Mouse (Mus musculus) CH12.LX (cell line): ENCODE results near the gene Clec4a4. TPM values are rescaled to one million over a fixed set of nuclear protein-coding genes. Genes with fewer than 3 reads are reported as not detected.

Experiments used
- DNase-seq: peaks from one replicate; pipeline ENCODE4 v3.0.0-alpha.2; 2013; ENCODE audit errors: extremely low read depth
- H3K27ac ChIP-seq: 2 replicates; pipeline ENCODE4 v1.5.1; 2012; ENCODE audit warnings: low read depth, mild to moderate bottlenecking, control low read depth, moderate library complexity; ENCODE audit not compliant: insufficient read depth
- H3K27me3 ChIP-seq: replicated peaks from 2 replicates; pipeline ENCODE3; 2012; ENCODE audit warnings: inconsistent platforms
- H3K36me3 ChIP-seq, 2 experiments: replicated peaks in 1 of 2; 2 replicates each; pipeline versions ENCODE3 to v1.6.1; 2012; ENCODE audit warnings: inconsistent platforms in 1 of 2, low read length in 1 of 2, mild to moderate bottlenecking in 1 of 2, mixed read lengths in 1 of 2, moderate library complexity in 1 of 2; ENCODE audit not compliant: control insufficient read depth in 1 of 2, insufficient read depth in 1 of 2
- H3K4me1 ChIP-seq, 2 experiments: 2 replicates each; pipeline ENCODE4 v1.6.1; 2012; ENCODE audit warnings: inconsistent platforms in 1 of 2, moderate library complexity in 1 of 2; ENCODE audit not compliant: insufficient read depth in 2 of 2, control insufficient read depth in 1 of 2
- H3K4me2 ChIP-seq: 2 replicates; pipeline ENCODE4 v1.6.1; 2012; ENCODE audit warnings: low read depth, mild to moderate bottlenecking, control low read depth; ENCODE audit not compliant: poor library complexity, insufficient read depth, severe bottlenecking
- H3K4me3 ChIP-seq, 3 experiments: fragments of 150-350 bp in 1 of 3; sonication (generic) in 1 of 3; replicated peaks in 1 of 3; 2 replicates each; pipeline versions ENCODE3 to v1.5.1; 2011 to 2012; ENCODE audit warnings: low read depth in 2 of 3, low read length in 2 of 3, mild to moderate bottlenecking in 2 of 3, moderate library complexity in 2 of 3, control low read depth in 1 of 3, improper control_type of control experiment in 1 of 3, inconsistent platforms in 1 of 3, mixed read lengths in 1 of 3; ENCODE audit not compliant: poor library complexity in 1 of 3
- H3K79me2 ChIP-seq: replicated peaks from 2 replicates; pipeline ENCODE4 v1.6.1; 2012; ENCODE audit warnings: mild to moderate bottlenecking, moderate library complexity; ENCODE audit not compliant: control insufficient read depth, poor library complexity, insufficient read depth, severe bottlenecking; ENCODE audit errors: extremely low read depth
- H3K9ac ChIP-seq: 2 replicates; pipeline ENCODE4 v1.6.1; 2012; ENCODE audit warnings: low read depth, mild to moderate bottlenecking, control low read depth, moderate library complexity; ENCODE audit not compliant: insufficient read depth
- H3K9me3 ChIP-seq: replicated peaks from 2 replicates; pipeline ENCODE3; 2012; ENCODE audit warnings: low read length, inconsistent platforms, mixed read lengths
- CHD1 ChIP-seq: IDR thresholded peaks from 2 replicates; pipeline ENCODE4 v1.6.1; 2012; ENCODE audit warnings: low read depth, low read length, improper control_type of control experiment, inconsistent platforms
- CHD2 ChIP-seq: IDR thresholded peaks from 2 replicates; pipeline ENCODE4 v1.6.1; 2011; ENCODE audit warnings: low read length, improper control_type of control experiment
- CTCF ChIP-seq, 2 experiments: IDR thresholded peaks in 1 of 2; conservative IDR thresholded peaks in 1 of 2; 2 replicates each; pipeline ENCODE4 v1.5.1; 2011 to 2012; ENCODE audit warnings: low read depth in 2 of 2, low read length in 2 of 2, improper control_type of control experiment in 1 of 2, inconsistent platforms in 1 of 2, mild to moderate bottlenecking in 1 of 2, moderate library complexity in 1 of 2
- EP300 ChIP-seq: IDR thresholded peaks from 2 replicates; pipeline ENCODE4 v1.6.1; 2011; ENCODE audit warnings: low read length, improper control_type of control experiment
- ETS1 ChIP-seq: conservative IDR thresholded peaks from 2 replicates; pipeline ENCODE4 v1.6.1; 2012; ENCODE audit warnings: low read depth, mild to moderate bottlenecking, inconsistent platforms, low read length, improper control_type of control experiment, moderate library complexity
- HCFC1 ChIP-seq: IDR thresholded peaks from 2 replicates; pipeline ENCODE4 v1.6.1; 2012; ENCODE audit warnings: low read depth, mild to moderate bottlenecking, inconsistent platforms, low read length, improper control_type of control experiment
- IRF4 ChIP-seq: IDR thresholded peaks from 2 replicates; pipeline ENCODE4 v1.6.1; 2014; ENCODE audit warnings: low read depth, mild to moderate bottlenecking, inconsistent platforms, low read length, improper control_type of control experiment
- MAFK ChIP-seq: IDR thresholded peaks from 2 replicates; pipeline ENCODE4 v1.6.1; 2011; ENCODE audit warnings: low read length, improper control_type of control experiment; ENCODE audit not compliant: insufficient replicate concordance
- MAX ChIP-seq: IDR thresholded peaks from 2 replicates; pipeline ENCODE4 v1.6.1; 2011; ENCODE audit warnings: low read length, improper control_type of control experiment
- MYC ChIP-seq: IDR thresholded peaks from 2 replicates; pipeline ENCODE4 v1.6.1; 2011; ENCODE audit warnings: low read depth, mild to moderate bottlenecking, improper control_type of control experiment, low read length
- NELFE ChIP-seq: IDR thresholded peaks from 2 replicates; pipeline ENCODE4 v1.6.1; 2011; ENCODE audit warnings: low read depth, low read length, improper control_type of control experiment
- NRF1 ChIP-seq: IDR thresholded peaks from 2 replicates; pipeline ENCODE4 v1.6.1; 2014; ENCODE audit warnings: low read depth, mild to moderate bottlenecking, inconsistent platforms, low read length, improper control_type of control experiment, moderate library complexity
- RAD21 ChIP-seq: IDR thresholded peaks from 2 replicates; pipeline ENCODE4 v1.6.1; 2011; ENCODE audit warnings: low read depth, mild to moderate bottlenecking, low read length, improper control_type of control experiment, moderate library complexity
- SMC3 ChIP-seq: IDR thresholded peaks from 2 replicates; pipeline ENCODE4 v1.6.1; 2011; ENCODE audit warnings: low read depth, low read length, improper control_type of control experiment
- TCF12 ChIP-seq: IDR thresholded peaks from 2 replicates; pipeline ENCODE4 v1.6.1; 2014; ENCODE audit warnings: low read depth, mild to moderate bottlenecking, inconsistent platforms, low read length, improper control_type of control experiment
- dilution Hi-C: fragments of 300-500 bp; cut with MboI; formaldehyde crosslinking; loops from 2 replicates; pipeline ENCODE4 v1.14.3; 2020; ENCODE audit warnings: low sequenced_read_pairs; ENCODE audit not compliant: extremely low pct_unique_long_range_greater_than_20kb, extremely low pct_ligation_motif_present
- in situ Hi-C: fragments of 300-500 bp; cut with MboI; formaldehyde crosslinking; loops from 3 replicates; pipeline ENCODE4 v1.14.3; 2019; ENCODE audit warnings: low sequenced_read_pairs, low pct_ligation_motif_present, low pct_unique_long_range_greater_than_20kb, mixed read lengths
- polyA plus RNA-seq: library from polyadenylated mRNA; unstranded; fragments of >175 nt; gene quantifications from 2 replicates; pipeline ENCODE4 v1.2.1, GENCODE M21; 2012; ENCODE audit warnings: low read depth; ENCODE audit not compliant: insufficient read length
- total RNA-seq, 2 experiments: library from RNA; depleted of rRNA; stranded (reverse); fragments of 300-350 nt in 1 of 2; fragments of >200 nt in 1 of 2; gene quantifications; 2 replicates each; pipeline ENCODE4 v1.2.3; 2012 to 2014

Clec4a4 gene
- total and polyA plus RNA-seq, 3 experiments = not detected

DNA sequence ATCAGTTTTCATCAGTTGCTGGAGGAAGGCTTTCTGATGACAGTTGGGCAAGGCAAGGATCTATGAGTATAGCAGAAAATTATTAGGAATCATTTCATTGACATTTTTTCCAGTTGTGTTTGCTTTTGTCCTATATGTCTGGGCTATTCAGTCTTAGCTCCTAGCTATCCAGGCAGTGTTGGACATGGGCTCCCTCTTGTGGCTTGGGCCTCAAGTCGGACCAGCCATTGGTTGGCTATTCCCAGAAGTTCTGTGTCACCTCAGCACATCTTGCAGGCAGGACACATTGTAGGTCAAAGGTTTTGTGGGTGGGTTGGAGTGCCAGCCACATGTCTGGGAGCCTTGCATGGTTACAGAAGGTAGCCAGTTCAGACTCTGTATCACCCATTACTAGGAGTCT, 15.4 kb downstream of the Clec4a4 start:
- H3K27me3 ChIP-seq = peaks cover 4% of the 10 kb centered on the region
- in situ Hi-C loops (loop anchor here (10.0 kb wide), 1 partner anchor 111 kb away; no protein-coding TSS in a partner anchor), dilution Hi-C loops (no loop called here)
- no peak overlapping the region for H3K4me2 ChIP-seq
- DNase-seq = peak; percentile 30
- H3K9ac ChIP-seq = no peak overlapping the region
- H3K27ac ChIP-seq = no peak overlapping the region
- TF ChIP-seq MYC (no peak), HCFC1 (no peak), CHD2 (no peak), TCF12 (no peak), RAD21 (peak; percentile 71), ETS1 (no peak), CTCF (conservative IDR thresholded peaks at IDR 0.05 in 1 of 2, IDR thresholded peaks at IDR 0.05 in 1 of 2; ENCODE audit: low read depth in 2 of 2, low read length in 2 of 2) (peak; percentile 10 to 75; a peak in 2 of 4 replicates), SMC3 (peak; percentile 77)
- no peaks in the 10 kb centered on the region for H3K9me3 ChIP-seq
- no peak overlapping the region for H3K4me3 ChIP-seq
- H3K4me1 ChIP-seq = no peaks in the 10 kb centered on the region
- no peaks in the 10 kb centered on the region for H3K36me3 ChIP-seq
- no peaks in the 10 kb centered on the region for H3K79me2 ChIP-seq

DNA sequence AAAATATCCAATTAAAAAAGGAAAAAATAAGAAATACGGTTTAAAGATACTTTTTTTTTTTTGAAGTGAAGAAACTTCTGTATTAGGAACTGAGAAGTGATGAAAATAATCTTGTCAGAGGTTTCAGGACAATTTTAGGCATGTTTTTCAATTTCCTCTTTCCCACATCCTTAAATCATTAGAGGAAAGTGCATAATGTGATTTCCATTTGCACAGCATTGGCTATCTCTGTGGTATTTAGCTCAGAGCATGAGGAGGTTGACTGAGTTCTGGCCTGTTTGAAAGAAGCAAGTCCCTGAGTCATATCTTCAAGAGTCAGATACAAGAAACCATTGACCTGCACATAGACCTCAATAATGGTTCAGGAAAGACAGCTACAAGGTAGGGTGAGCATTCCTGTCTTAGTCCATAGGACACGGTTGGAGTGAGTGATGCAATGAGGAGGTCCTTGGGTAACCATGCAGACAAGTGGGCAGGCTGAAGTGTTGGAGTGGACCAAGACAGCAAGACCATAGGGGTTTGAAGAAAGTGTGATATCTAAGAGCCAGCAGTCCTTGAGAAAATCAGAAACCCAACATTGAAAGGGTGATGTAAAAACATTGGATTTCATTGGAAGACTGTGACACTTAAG, 59.7 kb downstream of the Clec4a4 start, which contains the start of gene Clec4b1:
Clec4b1 (plus strand) TSS at position 221 of the 631 bp plus-strand sequence.
- Histone ChIP-seq H3K9me3 (no peaks in the 10 kb centered on the region), H3K27ac (no peak within 1 kb of the TSS), H3K4me2 (no peak within 1 kb of the TSS; the same call in 1 of the 2 replicates), H3K27me3 (peaks cover 28% of the 10 kb centered on the region), H3K9ac (no peak within 1 kb of the TSS), H3K79me2 (no peaks in the 10 kb centered on the region), H3K4me3 (no peak within 1 kb of the TSS), H3K4me1 (0 out of 4 replicates have a peak, but pooled peaks cover 0 to 2% of the 10 kb centered on the region in 2 experiments), H3K36me3 (no peaks in the 10 kb centered on the region)
- in situ Hi-C loops (no loop called here), dilution Hi-C loops (no loop called here)
- no peak for DNase-seq
- TF ChIP-seq CHD1 (no peak), NELFE (no peak), HCFC1 (no peak), NRF1 (no peak), IRF4 (no peak), EP300 (no peak), MAFK (no peak), MAX (no peak), CTCF (conservative IDR thresholded peaks at IDR 0.05 in 1 of 2, IDR thresholded peaks at IDR 0.05 in 1 of 2; ENCODE audit: low read depth in 2 of 2, low read length in 2 of 2) (no peak)
- TF ChIP-seq, all 38 proteins: peak for 0

Other genes starting within 250 kb of the Clec4a4 start
- 27.8 and 38.3 TPM in 2 replicates for gene Slc2a3, start 188.7 kb upstream of the Clec4a4 start, total RNA-seq (2012; rRNA removed)
- 29.7 and 32.4 TPM in 2 replicates for gene Slc2a3, start 188.7 kb upstream of the Clec4a4 start, total RNA-seq (2014; rRNA removed)
- 23.7 and 28.8 TPM in 2 replicates for gene Slc2a3, start 188.7 kb upstream of the Clec4a4 start, polyA plus RNA-seq
- 2.5 and 2.7 TPM in 2 replicates for gene Foxj2, start 170.5 kb upstream of the Clec4a4 start, total RNA-seq (2012; rRNA removed)
- 1.8 and 1.9 TPM in 2 replicates for gene Foxj2, start 170.5 kb upstream of the Clec4a4 start, total RNA-seq (2014; rRNA removed)
- 4.6 and 5.4 TPM in 2 replicates for gene Foxj2, start 170.5 kb upstream of the Clec4a4 start, polyA plus RNA-seq
- 0.89 and 1.1 TPM in 2 replicates for gene C3ar1, start 134.2 kb upstream of the Clec4a4 start, total RNA-seq (2012; rRNA removed)
- 1.4 and 1.6 TPM in 2 replicates for gene C3ar1, start 134.2 kb upstream of the Clec4a4 start, total RNA-seq (2014; rRNA removed)
- gene C3ar1, start 134.2 kb upstream of the Clec4a4 start, polyA plus RNA-seq = 4.7 TPM in 2 replicates
- 12.7 and 12.9 TPM in 2 replicates for gene Necap1, start 115.9 kb upstream of the Clec4a4 start, total RNA-seq (2012; rRNA removed)
- 29.5 and 30.6 TPM in 2 replicates for gene Necap1, start 115.9 kb upstream of the Clec4a4 start, total RNA-seq (2014; rRNA removed)
- 26.9 and 29.2 TPM in 2 replicates for gene Necap1, start 115.9 kb upstream of the Clec4a4 start, polyA plus RNA-seq
- gene Clec4a1, start 68.5 kb upstream of the Clec4a4 start, total RNA-seq (2012; rRNA removed) = 0.08 TPM in 1 of 2 replicates, not detected in the other
- gene Clec4a1, start 68.5 kb upstream of the Clec4a4 start, total RNA-seq (2014; rRNA removed) = not detected in 2 replicates
- gene Clec4a1, start 68.5 kb upstream of the Clec4a4 start, polyA plus RNA-seq = 0.30 and 0.31 TPM in 2 replicates
- not detected in 2 replicates for gene Clec4a3, start 37.9 kb upstream of the Clec4a4 start, total RNA-seq (2012; rRNA removed)
- not detected in 2 replicates for gene Clec4a3, start 37.9 kb upstream of the Clec4a4 start, total RNA-seq (2014; rRNA removed)
- gene Clec4a3, start 37.9 kb upstream of the Clec4a4 start, polyA plus RNA-seq = not detected in 2 replicates
- gene Clec4b1, start 59.6 kb downstream of the Clec4a4 start, total RNA-seq (2012; rRNA removed) = not detected in 2 replicates
- not detected in 2 replicates for gene Clec4b1, start 59.6 kb downstream of the Clec4a4 start, total RNA-seq (2014; rRNA removed)
- gene Clec4b1, start 59.6 kb downstream of the Clec4a4 start, polyA plus RNA-seq = not detected in 2 replicates
- not detected in 2 replicates for gene Clec4a2, start 116.1 kb downstream of the Clec4a4 start, total RNA-seq (2012; rRNA removed)
- not detected in 2 replicates for gene Clec4a2, start 116.1 kb downstream of the Clec4a4 start, total RNA-seq (2014; rRNA removed)
- not detected in 2 replicates for gene Clec4a2, start 116.1 kb downstream of the Clec4a4 start, polyA plus RNA-seq
- not detected in 2 replicates for gene Clec4b2, start 182.5 kb downstream of the Clec4a4 start, total RNA-seq (2012; rRNA removed)
- not detected in 2 replicates for gene Clec4b2, start 182.5 kb downstream of the Clec4a4 start, total RNA-seq (2014; rRNA removed)
- not detected in 2 replicates for gene Clec4b2, start 182.5 kb downstream of the Clec4a4 start, polyA plus RNA-seq
- not detected in 2 replicates for gene Clec4n, start 239.5 kb downstream of the Clec4a4 start, total RNA-seq (2012; rRNA removed)
- gene Clec4n, start 239.5 kb downstream of the Clec4a4 start, total RNA-seq (2014; rRNA removed) = not detected in 2 replicates
- not detected in 2 replicates for gene Clec4n, start 239.5 kb downstream of the Clec4a4 start, polyA plus RNA-seq